Mouse (Mus musculus): ENCODE results near the gene Trio. TPM values are rescaled to one million over a fixed set of nuclear protein-coding genes. Genes with fewer than 3 reads are reported as not detected.

Trio gene
- polyA plus RNA-seq, 1 experiment from 2014 or later: 65.1 TPM

DNA sequence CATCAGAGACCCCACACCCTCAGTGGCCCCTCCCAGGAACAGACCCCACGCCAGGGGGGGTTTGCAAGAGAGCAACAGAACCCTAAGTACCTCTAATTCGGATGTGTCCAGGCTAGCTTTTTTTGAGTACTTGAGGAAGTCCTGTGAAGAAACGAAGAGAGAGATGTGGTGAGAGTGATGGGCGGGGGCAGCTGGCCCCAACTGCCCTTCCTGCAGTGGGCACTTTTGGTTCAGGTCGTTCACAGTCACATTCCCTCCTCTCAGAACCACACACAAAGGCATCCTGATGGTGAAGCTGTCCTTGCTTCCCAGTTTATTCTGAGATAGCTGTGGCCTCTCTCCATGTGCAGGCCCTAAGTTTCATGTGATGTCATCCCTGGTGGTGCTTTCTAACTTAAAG lies 271.7 kb downstream of the Trio start:
- H3K27me3 ChIP-seq (ENCODE audit: control insufficient read depth, insufficient read depth, low read length): no peaks in the 10 kb centered on the region
- ATAC-seq (ENCODE audit: low read depth): no peak
- 78% methylated on average over 5 of the region's 5 CpGs for WGBS
- peaks cover 73% of the 10 kb centered on the region for H3K36me3 ChIP-seq (ENCODE audit: control insufficient read depth, insufficient read depth, low read length)
- H3K9ac ChIP-seq (replicated peaks; ENCODE audit: low read depth, low read length): no peak overlapping the region
- H3K4me2 ChIP-seq (ENCODE audit: low read depth, low read length): no peak overlapping the region
- no peak overlapping the region for H3K27ac ChIP-seq (ENCODE audit: low read depth, low read length)
- no peak overlapping the region for H3K4me3 ChIP-seq (ENCODE audit: low read depth, low read length)
- no peaks in the 10 kb centered on the region for H3K9me3 ChIP-seq (ENCODE audit: control insufficient read depth, low read length)
- no peaks in the 10 kb centered on the region for H3K4me1 ChIP-seq (ENCODE audit: control insufficient read depth, insufficient read depth, low read length)

DNA sequence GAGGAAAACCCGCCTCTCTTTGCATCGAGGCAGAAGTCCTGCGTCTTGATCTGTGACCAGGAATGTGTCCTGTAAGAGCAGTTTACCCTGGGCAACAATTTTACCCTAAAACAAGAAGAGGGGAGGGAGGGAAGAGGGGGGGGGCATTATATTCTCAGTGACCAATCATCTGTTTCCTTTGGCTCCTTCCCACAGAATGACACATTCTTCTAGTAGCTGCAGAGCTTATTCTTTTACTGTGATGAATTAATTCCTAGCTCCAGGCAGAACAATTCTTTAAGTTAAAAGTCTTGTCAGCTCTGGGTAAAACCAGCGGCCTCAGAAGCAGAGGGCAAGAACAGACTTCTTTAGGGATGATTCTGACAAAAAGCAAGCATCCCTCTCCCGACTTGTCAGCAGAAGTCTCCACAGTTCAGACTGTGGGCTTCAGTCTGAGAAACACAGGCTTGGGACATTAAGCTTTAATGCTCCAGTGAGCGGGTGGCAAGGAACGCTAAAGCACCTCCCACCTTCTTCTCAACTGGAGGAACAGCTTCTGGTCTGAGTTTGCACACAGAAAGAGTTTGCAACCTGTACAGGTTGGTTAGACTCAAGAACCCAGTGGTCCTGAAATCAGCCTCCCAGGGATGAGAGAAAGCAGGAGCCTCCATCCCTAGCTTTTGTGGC lies 272.8 kb downstream of the Trio start:
- Histone ChIP-seq H3K9ac (replicated peaks; ENCODE audit: low read depth, low read length) (no peak overlapping the region), H3K27ac (ENCODE audit: low read depth, low read length) (no peak overlapping the region), H3K4me1 (ENCODE audit: control insufficient read depth, insufficient read depth, low read length) (no peaks in the 10 kb centered on the region), H3K36me3 (ENCODE audit: control insufficient read depth, insufficient read depth, low read length) (peaks cover 75% of the 10 kb centered on the region), H3K4me2 (ENCODE audit: low read depth, low read length) (no peak overlapping the region), H3K4me3 (ENCODE audit: low read depth, low read length) (no peak overlapping the region), H3K9me3 (ENCODE audit: control insufficient read depth, low read length) (no peaks in the 10 kb centered on the region), H3K27me3 (ENCODE audit: control insufficient read depth, insufficient read depth, low read length) (no peaks in the 10 kb centered on the region)
- 71% methylated on average over 7 of the region's 7 CpGs for WGBS
- no peak for ATAC-seq (ENCODE audit: low read depth)

DNA sequence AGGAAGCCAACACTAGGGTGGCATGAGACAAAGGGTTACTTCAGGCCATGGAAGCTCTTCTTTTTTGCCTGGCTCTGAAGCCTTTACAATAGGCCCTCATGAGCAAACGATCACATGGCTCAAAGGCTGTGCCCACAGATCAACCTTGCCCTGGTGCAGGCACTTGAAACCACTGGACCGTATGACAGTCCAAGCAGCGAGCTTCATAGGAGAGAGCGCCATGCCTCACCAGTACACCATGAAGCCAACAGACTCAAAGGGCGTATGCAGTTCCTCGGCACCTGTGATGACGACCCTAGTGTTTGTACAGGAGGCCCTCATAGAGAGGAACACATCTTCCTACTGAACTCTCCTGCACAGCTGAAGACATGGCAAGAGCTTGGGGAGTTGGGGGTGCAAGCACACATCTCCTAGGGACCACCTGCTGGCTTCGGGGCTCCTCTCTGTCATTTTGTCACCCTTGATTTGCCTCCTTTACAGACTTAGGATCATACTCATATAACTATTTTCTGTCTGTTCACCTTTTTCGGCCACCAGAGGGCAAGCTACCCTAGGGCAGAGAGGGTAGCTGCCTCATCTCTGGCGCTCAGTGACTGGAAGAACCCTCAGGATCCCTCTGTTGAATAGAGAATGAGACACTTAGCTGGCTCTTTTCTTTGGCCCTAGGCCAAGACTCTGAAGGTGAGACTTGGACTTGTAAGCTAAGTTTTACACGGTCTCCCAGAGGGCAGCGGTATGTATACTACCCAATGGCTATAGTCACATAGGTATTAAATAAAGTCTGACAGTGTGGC lies 273.8 kb downstream of the Trio start:
- ATAC-seq (ENCODE audit: low read depth): peak; percentile 72
- Histone ChIP-seq H3K4me3 (ENCODE audit: low read depth, low read length) (no peak overlapping the region), H3K4me1 (ENCODE audit: control insufficient read depth, insufficient read depth, low read length) (no peaks in the 10 kb centered on the region), H3K36me3 (ENCODE audit: control insufficient read depth, insufficient read depth, low read length) (peaks cover 78% of the 10 kb centered on the region), H3K9me3 (ENCODE audit: control insufficient read depth, low read length) (no peaks in the 10 kb centered on the region), H3K9ac (replicated peaks; ENCODE audit: low read depth, low read length) (no peak overlapping the region), H3K27ac (ENCODE audit: low read depth, low read length) (no peak overlapping the region), H3K4me2 (ENCODE audit: low read depth, low read length) (no peak overlapping the region), H3K27me3 (ENCODE audit: control insufficient read depth, insufficient read depth, low read length) (no peaks in the 10 kb centered on the region)
- WGBS: 83% methylated on average over 12 of the region's 12 CpGs

GRCm38 (mm10) chr15:27748739-27749138 lies 276.9 kb downstream of the Trio start:
- Histone ChIP-seq H3K4me1 (ENCODE audit: control insufficient read depth, insufficient read depth, low read length) (no peaks in the 10 kb centered on the region), H3K36me3 (ENCODE audit: control insufficient read depth, insufficient read depth, low read length) (peaks cover 79% of the 10 kb centered on the region), H3K9me3 (ENCODE audit: control insufficient read depth, low read length) (no peaks in the 10 kb centered on the region), H3K4me3 (ENCODE audit: low read depth, low read length) (no peak overlapping the region), H3K9ac (replicated peaks; ENCODE audit: low read depth, low read length) (no peak overlapping the region), H3K27me3 (ENCODE audit: control insufficient read depth, insufficient read depth, low read length) (no peaks in the 10 kb centered on the region), H3K27ac (ENCODE audit: low read depth, low read length) (no peak overlapping the region), H3K4me2 (ENCODE audit: low read depth, low read length) (no peak overlapping the region)
- ATAC-seq (ENCODE audit: low read depth): no peak
- 92% methylated on average over 8 of the region's 8 CpGs for WGBS

DNA sequence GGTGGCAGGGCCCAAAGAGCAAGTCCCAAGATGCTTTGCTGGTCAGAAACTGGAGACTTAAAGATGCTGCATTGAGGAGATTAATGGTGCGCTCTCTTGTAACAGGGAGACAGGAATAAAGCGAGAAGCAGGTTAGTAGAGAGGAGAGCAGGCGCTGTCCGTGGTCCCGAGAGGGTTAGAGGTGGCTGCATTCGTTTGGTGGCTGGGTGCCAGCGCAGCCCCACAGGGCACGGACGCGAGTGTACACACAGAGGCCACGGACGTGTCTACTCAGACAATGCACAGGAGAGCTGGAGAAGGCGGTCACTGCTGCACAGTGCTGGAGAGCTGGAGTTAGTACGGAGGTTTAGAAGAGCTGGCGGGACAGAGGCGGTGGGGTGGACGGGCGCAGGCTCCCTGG lies 278.1 kb downstream of the Trio start:
- Histone ChIP-seq H3K27me3 (ENCODE audit: control insufficient read depth, insufficient read depth, low read length) (no peaks in the 10 kb centered on the region), H3K9me3 (ENCODE audit: control insufficient read depth, low read length) (no peaks in the 10 kb centered on the region), H3K4me2 (ENCODE audit: low read depth, low read length) (no peak overlapping the region), H3K4me3 (ENCODE audit: low read depth, low read length) (no peak overlapping the region), H3K27ac (ENCODE audit: low read depth, low read length) (no peak overlapping the region), H3K4me1 (ENCODE audit: control insufficient read depth, insufficient read depth, low read length) (no peaks in the 10 kb centered on the region), H3K36me3 (ENCODE audit: control insufficient read depth, insufficient read depth, low read length) (peaks cover 85% of the 10 kb centered on the region), H3K9ac (replicated peaks; ENCODE audit: low read depth, low read length) (no peak overlapping the region)
- no peak for ATAC-seq (ENCODE audit: low read depth)
- WGBS: 90% methylated on average over 18 of the region's 18 CpGs

- Histone ChIP-seq H3K27ac (ENCODE audit: low read depth, low read length) (no peak overlapping the region), H3K4me3 (ENCODE audit: low read depth, low read length) (no peak overlapping the region), H3K9ac (replicated peaks; ENCODE audit: low read depth, low read length) (no peak overlapping the region), H3K9me3 (ENCODE audit: control insufficient read depth, low read length) (no peaks in the 10 kb centered on the region), H3K27me3 (ENCODE audit: control insufficient read depth, insufficient read depth, low read length) (no peaks in the 10 kb centered on the region), H3K4me1 (ENCODE audit: control insufficient read depth, insufficient read depth, low read length) (no peaks in the 10 kb centered on the region), H3K36me3 (ENCODE audit: control insufficient read depth, insufficient read depth, low read length) (peaks cover 77% of the 10 kb centered on the region), H3K4me2 (ENCODE audit: low read depth, low read length) (no peak overlapping the region)
- WGBS: 90% methylated on average over 5 of the region's 5 CpGs
- ATAC-seq (ENCODE audit: low read depth): no peak
Measured at GRCm38 (mm10) chr15:27744995-27745394, 280.7 kb downstream of the Trio start.

DNA sequence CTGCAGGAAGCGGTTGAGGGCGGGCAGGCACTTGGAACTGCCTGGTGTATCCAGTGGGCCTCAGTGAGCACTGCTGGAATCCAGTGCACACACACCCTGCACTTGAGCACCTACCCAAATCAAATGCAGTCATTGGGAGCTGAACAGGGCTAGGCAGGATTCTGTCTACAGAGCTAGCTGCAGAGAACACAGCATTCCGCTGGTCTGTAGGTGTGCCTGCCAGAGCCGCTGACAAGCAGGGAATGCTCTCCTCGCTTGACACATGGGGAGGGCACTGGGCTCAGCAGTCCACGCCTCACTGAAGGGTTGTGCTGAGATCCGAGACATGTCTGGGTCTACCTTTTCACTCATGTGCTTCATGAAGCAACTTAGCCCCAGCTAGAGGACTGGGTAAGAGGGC lies 285.6 kb downstream of the Trio start:
- Histone ChIP-seq H3K9ac (replicated peaks; ENCODE audit: low read depth, low read length) (no peak overlapping the region), H3K36me3 (ENCODE audit: control insufficient read depth, insufficient read depth, low read length) (peaks cover 49% of the 10 kb centered on the region), H3K27ac (ENCODE audit: low read depth, low read length) (no peak overlapping the region), H3K4me3 (ENCODE audit: low read depth, low read length) (no peak overlapping the region), H3K4me2 (ENCODE audit: low read depth, low read length) (no peak overlapping the region), H3K9me3 (ENCODE audit: control insufficient read depth, low read length) (no peaks in the 10 kb centered on the region), H3K27me3 (ENCODE audit: control insufficient read depth, insufficient read depth, low read length) (no peaks in the 10 kb centered on the region), H3K4me1 (ENCODE audit: control insufficient read depth, insufficient read depth, low read length) (no peaks in the 10 kb centered on the region)
- ATAC-seq (ENCODE audit: low read depth): no peak
- 92% methylated on average over 7 of the region's 7 CpGs for WGBS

DNA sequence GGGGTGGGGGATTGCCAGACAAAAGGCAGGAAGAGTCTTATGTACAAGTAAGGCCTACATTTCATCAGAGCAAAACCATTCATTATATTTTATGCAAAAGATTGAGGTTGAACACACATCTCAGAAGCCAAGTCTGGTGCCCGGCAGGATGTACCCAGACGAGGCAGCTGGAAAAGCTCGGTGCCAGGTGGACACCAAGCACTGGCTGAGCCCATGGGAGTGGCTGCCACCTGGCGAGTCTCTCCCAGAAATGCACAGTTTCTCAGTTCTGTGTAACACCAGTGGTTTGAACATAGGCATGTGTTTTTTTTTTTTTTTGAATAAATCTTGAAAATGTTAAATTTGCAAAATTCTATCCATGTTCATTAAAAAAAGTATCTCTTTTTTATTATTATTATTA lies 293.8 kb downstream of the Trio start:
- Histone ChIP-seq H3K4me1 (ENCODE audit: control insufficient read depth, insufficient read depth, low read length) (no peaks in the 10 kb centered on the region), H3K4me2 (ENCODE audit: low read depth, low read length) (no peak overlapping the region), H3K9me3 (ENCODE audit: control insufficient read depth, low read length) (no peaks in the 10 kb centered on the region), H3K4me3 (ENCODE audit: low read depth, low read length) (no peak overlapping the region), H3K36me3 (ENCODE audit: control insufficient read depth, insufficient read depth, low read length) (peaks cover 45% of the 10 kb centered on the region), H3K27me3 (ENCODE audit: control insufficient read depth, insufficient read depth, low read length) (no peaks in the 10 kb centered on the region), H3K9ac (replicated peaks; ENCODE audit: low read depth, low read length) (no peak overlapping the region), H3K27ac (ENCODE audit: low read depth, low read length) (no peak overlapping the region)
- no peak for ATAC-seq (ENCODE audit: low read depth)
- WGBS: 90% methylated on average over 4 of the region's 4 CpGs

DNA sequence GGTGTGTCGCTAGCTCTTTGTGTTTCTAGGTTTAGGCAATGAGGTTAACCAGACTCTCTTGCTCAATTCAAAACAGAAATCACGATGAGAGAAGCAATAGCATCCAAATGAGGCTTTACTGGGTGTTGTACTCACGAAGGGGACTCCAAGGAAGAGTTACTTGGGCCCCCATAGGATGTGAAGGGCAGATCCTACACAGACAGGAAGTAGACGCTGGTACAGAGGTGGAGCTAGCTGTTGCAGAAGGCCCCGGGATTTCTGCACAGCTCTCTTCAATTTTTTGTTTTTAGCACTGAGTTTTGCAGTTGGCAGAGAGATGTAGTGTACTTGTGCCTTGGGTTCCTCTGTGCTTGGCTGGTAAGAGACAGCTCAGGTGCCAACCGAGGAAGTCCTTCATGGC lies 299.4 kb downstream of the Trio start:
- no peaks in the 10 kb centered on the region for H3K4me1 ChIP-seq (ENCODE audit: control insufficient read depth, insufficient read depth, low read length)
- no peak overlapping the region for H3K4me2 ChIP-seq (ENCODE audit: low read depth, low read length)
- WGBS: 85% methylated on average over 6 of the region's 6 CpGs
- H3K36me3 ChIP-seq (ENCODE audit: control insufficient read depth, insufficient read depth, low read length): no peaks in the 10 kb centered on the region; the same call in 1 of the 2 replicates
- no peak overlapping the region for H3K9ac ChIP-seq (replicated peaks; ENCODE audit: low read depth, low read length)
- no peaks in the 10 kb centered on the region for H3K27me3 ChIP-seq (ENCODE audit: control insufficient read depth, insufficient read depth, low read length)
- no peaks in the 10 kb centered on the region for H3K9me3 ChIP-seq (ENCODE audit: control insufficient read depth, low read length)
- ATAC-seq (ENCODE audit: low read depth): no peak
- no peak overlapping the region for H3K27ac ChIP-seq (ENCODE audit: low read depth, low read length)
- no peak overlapping the region for H3K4me3 ChIP-seq (ENCODE audit: low read depth, low read length)
